Mouse (Mus musculus) olfactory bulb, adult 2 months (tissue): Measurements from ENCODE around the gene Cdkl4.

Experiments used
- CTCF ChIP-seq: fragments of 200-500 bp; IDR thresholded peaks from 2 replicates; pipeline ENCODE4 v1.5.1; 2012; ENCODE audit warnings: low read depth, mild to moderate bottlenecking, low read length, moderate library complexity; ENCODE audit not compliant: insufficient read depth
- POLR2A ChIP-seq: fragments of 200-500 bp; IDR thresholded peaks from 2 replicates; pipeline ENCODE4 v1.6.1; 2012; ENCODE audit warnings: mild to moderate bottlenecking, low read depth, low read length, moderate library complexity; ENCODE audit not compliant: insufficient read depth

GRCm38 (mm10) chr17:80480031-80480854, 97.4 kb downstream of the Cdkl4 start, which contains the start of gene Sos1:
- no peak for TF ChIP-seq CTCF
- peak; percentile 77 for TF ChIP-seq POLR2A
